In genomic region chr17:25115664-25116432, GRCm38 (mm10) we compare ENCODE assay signal across 8 mouse cellular contexts. TPM values are rescaled to one million over a fixed set of nuclear protein-coding genes. Genes with fewer than 3 reads are reported as not detected.
DNase-seq lines count a peak whose midpoint lies in the region; ATAC-seq and TF ChIP-seq lines count a peak whose summit lies in the region.

Telo2 (minus strand) TSS chr17:25115967.

- no peaks in the 10 kb centered on the region for H3K9me3 ChIP-seq in ES-Bruce4 (replicated peaks; ENCODE audit: control insufficient read depth, insufficient read depth, low read length, poor library complexity, severe bottlenecking)
- no peaks in the 10 kb centered on the region for H3K9me3 ChIP-seq in forebrain, embryonic 14.5 days (replicated peaks; ENCODE audit: control insufficient read depth, low read length)
- H3K9me3 ChIP-seq in neural tube, embryonic 15.5 days (replicated peaks): no peaks in the 10 kb centered on the region

- TF ChIP-seq EP300 in ES-Bruce4 (IDR thresholded peaks at IDR 0.05; ENCODE audit: insufficient read depth, low read depth, low read length): peak; percentile 24; the same call in 1 of the 2 replicates

- ATAC-seq in cerebellum, adult (ENCODE audit: insufficient number of reproducible peaks, low FRiP score, low TSS enrichment): peak; percentile 75; the same call in 1 of the 2 replicates
- peak; percentile 94 for ATAC-seq in forebrain, embryonic 14.5 days
- ATAC-seq in neural tube, embryonic 15.5 days (ENCODE audit: low FRiP score): peak; percentile 96

- TF ChIP-seq CTCF in ES-Bruce4 (IDR thresholded peaks at IDR 0.05; ENCODE audit: low read depth, low read length): no peak

- intact Hi-C loops in heart, postnatal 14 days (cut with DNase I): loop anchor here (2.0 to 5.0 kb wide), 3 partner anchors 17 to 171 kb away; partner anchors contain the start of genes BC003965 and Clcn7

- WGBS in forebrain, embryonic 14.5 days: 5% methylated on average over 37 of the region's 40 CpGs
- 3% methylated on average over 40 of the region's 40 CpGs for WGBS in neural tube, embryonic 15.5 days

- no peak within 1 kb of the TSS for H3K27ac ChIP-seq in ES-Bruce4 (ENCODE audit: insufficient read depth, low read length)
- peak within 1 kb of the TSS; percentile 88 for H3K27ac ChIP-seq in forebrain, embryonic 14.5 days (ENCODE audit: low read depth, low read length)
- H3K27ac ChIP-seq in neural tube, embryonic 15.5 days (replicated peaks): peak within 1 kb of the TSS; percentile 91

- no peaks in the 10 kb centered on the region for H3K36me3 ChIP-seq in ES-Bruce4 (ENCODE audit: control insufficient read depth, insufficient read depth, low read length, poor library complexity, severe bottlenecking)
- peaks cover 11% of the 10 kb centered on the region for H3K36me3 ChIP-seq in forebrain, embryonic 14.5 days (ENCODE audit: control insufficient read depth, insufficient read depth, low read length)
- H3K36me3 ChIP-seq in neural tube, embryonic 15.5 days: peaks cover 22% of the 10 kb centered on the region

- H3K27me3 ChIP-seq in ES-Bruce4 (ENCODE audit: control insufficient read depth, insufficient read depth, low read length, poor library complexity, severe bottlenecking): no peaks in the 10 kb centered on the region
- no peaks in the 10 kb centered on the region for H3K27me3 ChIP-seq in forebrain, embryonic 14.5 days (replicated peaks; ENCODE audit: control insufficient read depth, insufficient read depth, low read length)
- peaks cover 4% of the 10 kb centered on the region; the same call in 1 of the 2 replicates for H3K27me3 ChIP-seq in neural tube, embryonic 15.5 days (replicated peaks)

- peak within 1 kb of the TSS; percentile 98 for H3K4me2 ChIP-seq in forebrain, embryonic 14.5 days (ENCODE audit: low read length)
- H3K4me2 ChIP-seq in neural tube, embryonic 15.5 days: peak within 1 kb of the TSS; percentile 98

- H3K4me3 ChIP-seq in ES-Bruce4 (ENCODE audit: low read depth, low read length): peak within 1 kb of the TSS; percentile 59
- peak within 1 kb of the TSS; percentile 60 for H3K4me3 ChIP-seq in forebrain, embryonic 14.5 days (ENCODE audit: low read depth, low read length)
- H3K4me3 ChIP-seq in neural tube, embryonic 15.5 days (replicated peaks): peak within 1 kb of the TSS; percentile 70

- TF ChIP-seq POLR2A in ES-Bruce4 (IDR thresholded peaks at IDR 0.05; ENCODE audit: insufficient read depth, low read length): peak; percentile 91

- H3K4me1 ChIP-seq in ES-Bruce4 (ENCODE audit: control insufficient read depth, insufficient read depth, low read length): no peaks in the 10 kb centered on the region
- peaks cover 6% of the 10 kb centered on the region for H3K4me1 ChIP-seq in forebrain, embryonic 14.5 days (ENCODE audit: control insufficient read depth, insufficient read depth, low read length)
- peaks cover 38% of the 10 kb centered on the region for H3K4me1 ChIP-seq in neural tube, embryonic 15.5 days

- H3K9ac ChIP-seq in ES-Bruce4 (ENCODE audit: low read depth, poor library complexity, severe bottlenecking): peak within 1 kb of the TSS; percentile 67
- H3K9ac ChIP-seq in forebrain, embryonic 14.5 days (ENCODE audit: low read length): peak within 1 kb of the TSS; percentile 82
- peak within 1 kb of the TSS; percentile 74 for H3K9ac ChIP-seq in neural tube, embryonic 15.5 days (replicated peaks)

- DNase-seq in forebrain, embryonic 14.5 days (ENCODE audit: low spot score): peak; percentile 95
- peak; percentile 94 to 97 for DNase-seq in heart, postnatal 14 days
- peak; percentile 92 for DNase-seq in layer of hippocampus, adult 11-12 months (ENCODE audit: low spot score)
- peak; percentile 93 to 96 for DNase-seq in lung, adult 18-20 months
- peak; percentile 94 for DNase-seq in testis, postnatal 14 days (ENCODE audit: low spot score)

RNA-seq across cellular contexts. Expression of gene Telo2, which starts in this region (rescaled TPM):
- polyA plus RNA-seq in ES-Bruce4 (2011; ENCODE audit: insufficient read depth, insufficient read length, low read depth, missing spikeins): 17.1 and 18.3 TPM in 2 replicates
- polyA plus RNA-seq in forebrain, embryonic 14.5 days (2014; fragmentation: Nextera tagmentation; extraction: Ambion mirVana): 27.3 and 40.0 TPM in 2 replicates
- 10 to 100 TPM; 11.2 to 13.3 TPM for total RNA-seq in heart, postnatal 14 days (2021)
- 56.5 and 57.6 TPM in 2 replicates for polyA plus RNA-seq in neural tube, embryonic 15.5 days (2015; fragmentation: Nextera tagmentation; extraction: Ambion mirVana)
